Mouse (Mus musculus): ENCODE results near the gene Meltf.

Gene Meltf

DNA sequence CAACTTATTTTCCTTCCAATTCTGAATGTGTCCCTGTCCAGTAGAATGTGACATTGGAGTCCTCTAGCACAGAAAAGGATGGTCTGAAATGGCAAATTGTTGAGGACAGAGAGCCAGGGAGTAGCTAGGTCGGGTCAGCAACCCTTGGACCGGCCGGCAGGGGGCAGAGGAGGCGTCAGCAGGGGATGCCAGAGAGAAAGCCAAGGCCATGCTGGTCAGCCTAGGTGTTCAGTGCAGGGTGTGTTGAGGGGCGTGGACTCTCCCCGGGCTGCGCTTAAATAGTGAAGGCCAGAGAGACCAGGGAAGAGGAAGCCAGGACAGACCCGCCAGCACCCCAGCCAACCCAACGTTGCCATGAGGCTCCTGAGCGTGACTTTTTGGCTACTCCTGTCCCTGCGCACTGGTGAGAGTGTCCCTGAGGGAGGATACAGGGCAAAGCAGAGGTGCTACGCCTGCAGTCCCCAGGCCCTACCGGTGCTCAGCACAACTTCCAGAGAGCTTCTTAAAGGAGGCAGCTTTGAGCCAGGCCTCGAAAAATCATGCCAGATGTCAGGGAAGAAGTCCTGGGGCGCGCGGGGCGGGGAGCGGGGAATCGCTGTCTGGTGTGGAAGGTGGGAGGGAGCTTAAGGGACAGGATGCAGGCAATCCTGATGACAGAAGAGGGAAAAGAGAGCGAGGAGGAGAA lies at the start of gene Meltf:
Gene Meltf (plus strand): TSS at position 238 of the 685 bp plus-strand sequence.
- peak in 1 of 2 experiments; percentile 74 for DNase-seq (ENCODE audit: low spot score in 2 of 2)

DNA sequence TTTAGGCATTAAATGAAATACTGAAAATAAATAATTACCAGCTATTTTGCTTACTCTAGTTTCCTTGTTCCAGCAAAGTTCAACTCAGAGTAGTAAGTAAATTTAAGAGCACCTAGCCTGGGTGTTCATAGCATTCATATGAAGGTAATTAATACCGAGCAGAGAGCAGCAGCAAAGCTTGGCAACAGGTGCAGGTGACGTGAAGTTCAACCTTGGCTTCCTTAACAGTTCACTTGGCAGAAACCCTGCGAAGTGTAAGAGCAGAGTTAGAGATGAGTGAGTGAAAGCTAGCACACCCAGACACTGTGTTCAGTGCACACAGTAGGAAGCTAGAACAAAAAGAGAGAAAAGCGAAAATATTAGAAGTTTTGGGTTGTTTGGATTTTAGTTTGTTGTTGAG lies 47.9 kb upstream of the Meltf start:
- no peak for DNase-seq (ENCODE audit: low spot score in 2 of 2)

DNA sequence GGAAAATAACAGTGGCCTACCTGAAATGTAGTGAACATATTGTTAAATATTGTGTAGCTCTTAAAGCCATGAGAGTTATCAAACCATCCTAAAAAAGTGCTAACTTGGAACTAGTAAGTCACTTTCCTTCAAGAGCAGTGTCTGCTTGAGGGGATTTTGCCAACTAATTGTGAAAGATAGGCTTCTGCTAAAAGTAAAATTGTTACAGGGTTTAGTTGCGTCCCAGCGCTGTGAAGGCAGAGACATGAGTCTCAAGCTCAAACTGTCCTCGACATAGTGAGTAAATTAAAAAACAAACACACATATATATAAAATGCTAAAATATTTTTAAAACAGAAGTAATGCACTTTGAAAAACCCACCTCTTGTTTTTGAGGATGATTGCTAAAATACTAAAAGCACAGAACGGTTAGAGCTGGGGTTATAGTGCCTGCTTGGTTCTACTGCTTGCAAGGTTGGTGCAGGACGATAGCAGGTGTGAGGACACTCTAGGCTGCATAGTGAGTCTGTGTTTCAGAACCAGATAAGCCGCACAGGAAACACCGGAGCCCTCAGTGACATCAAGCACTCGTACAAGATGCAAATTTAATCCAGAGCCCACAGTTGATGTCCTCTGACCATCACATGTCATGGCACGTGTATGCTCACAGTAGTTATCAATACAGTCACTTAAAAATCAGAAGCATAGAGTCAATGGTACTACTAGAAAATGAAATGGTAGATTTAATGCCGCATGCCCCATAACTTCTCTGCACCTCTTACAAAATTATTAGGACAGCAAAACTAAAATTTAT lies 45.8 kb upstream of the Meltf start:
- DNase-seq (ENCODE audit: low spot score in 2 of 2), result no peak

DNA sequence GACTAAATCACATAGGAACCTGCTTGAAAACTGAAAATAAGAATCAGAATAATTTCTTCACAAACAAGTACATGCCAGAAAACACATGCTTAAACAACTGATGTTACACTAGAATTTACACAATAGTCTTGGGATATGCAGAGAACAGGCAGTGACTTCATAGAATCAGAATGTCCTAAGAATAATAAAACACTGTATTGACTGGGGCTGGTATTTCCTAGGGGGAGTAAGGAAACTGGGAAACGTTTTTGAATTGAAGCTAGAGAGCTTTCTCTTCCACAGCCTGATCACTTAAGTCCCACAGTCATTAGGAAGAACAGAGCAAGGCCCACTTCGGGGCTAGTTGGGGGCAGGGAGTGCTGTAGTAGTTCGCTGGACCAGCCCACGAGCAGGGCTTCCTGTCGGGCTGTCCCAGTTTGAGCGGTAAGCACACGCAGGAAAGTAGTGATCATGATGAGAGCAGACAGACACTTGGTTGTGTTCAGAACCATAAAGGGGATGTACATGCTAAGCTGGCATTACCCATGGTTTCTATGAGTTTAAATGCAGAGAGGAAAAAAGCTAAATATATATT lies 44.5 kb upstream of the Meltf start:
- no peak for DNase-seq (ENCODE audit: low spot score in 2 of 2)

DNA sequence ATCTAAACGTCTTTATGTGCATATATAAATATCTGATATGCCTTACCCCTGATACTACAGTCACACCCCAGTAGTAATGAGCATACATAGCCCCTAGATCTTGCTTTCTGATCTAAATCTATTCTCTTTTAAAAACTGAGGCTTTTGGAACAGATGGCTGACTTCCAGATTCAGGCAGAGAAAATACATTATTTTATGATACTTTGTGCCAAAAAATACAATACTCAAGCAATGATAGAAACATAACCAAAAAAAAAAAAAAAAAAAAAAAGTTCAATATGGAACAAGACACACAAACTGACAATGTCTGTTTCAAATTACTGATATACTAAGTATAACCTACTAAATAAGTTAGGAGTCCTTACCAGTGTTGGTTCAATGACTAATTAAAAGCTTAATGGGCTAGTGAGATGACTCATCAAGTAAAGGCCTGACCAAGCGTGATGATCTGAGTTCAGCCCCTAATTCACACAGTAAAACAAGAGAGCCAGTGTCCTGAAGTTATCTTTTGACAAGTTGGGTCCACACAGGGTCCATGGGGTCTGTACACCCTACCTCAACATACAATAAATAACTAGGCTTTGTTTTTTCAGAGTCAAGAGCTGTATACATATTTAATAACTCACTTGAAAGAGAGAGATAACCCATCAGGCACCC lies 43.8 kb upstream of the Meltf start:
- no peak for DNase-seq (ENCODE audit: low spot score in 2 of 2)

DNA sequence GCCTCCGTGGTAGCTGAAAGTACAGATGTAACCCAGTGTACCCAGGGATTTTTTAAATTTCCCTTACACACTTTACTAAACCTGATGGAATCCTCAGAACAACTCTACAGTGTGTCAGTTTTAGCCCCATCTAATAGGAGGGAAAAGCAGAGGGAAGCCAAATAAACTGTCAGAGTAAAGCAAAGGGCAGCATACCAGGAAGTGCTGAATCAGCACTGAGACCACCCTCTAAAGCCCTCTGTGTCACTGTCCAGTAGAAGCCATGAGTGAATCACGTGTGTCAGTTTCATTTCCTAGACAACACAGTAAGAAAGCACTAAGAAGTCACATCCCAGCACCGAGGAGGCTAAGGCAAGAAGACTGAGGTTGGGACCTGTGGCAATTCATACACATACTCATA lies 41.2 kb upstream of the Meltf start:
- DNase-seq (ENCODE audit: low spot score in 2 of 2), result no peak

DNA sequence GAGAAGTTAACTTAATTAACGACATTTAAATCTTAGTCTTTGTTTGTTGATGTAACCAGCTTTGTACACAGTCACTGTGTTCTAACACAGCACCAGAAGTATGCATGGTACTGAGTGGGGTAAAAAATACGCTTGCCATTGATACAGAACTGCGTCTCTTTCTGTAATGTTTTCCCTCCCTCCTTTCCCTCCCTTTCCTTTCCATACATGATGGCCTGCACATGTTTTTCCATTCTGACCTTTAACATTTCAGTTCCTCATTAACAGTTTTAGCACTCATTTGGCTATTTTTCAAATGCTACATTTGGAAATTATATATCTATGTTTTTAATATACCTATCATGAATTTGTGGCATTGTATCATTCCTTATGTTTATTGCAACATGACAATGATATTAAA lies 34.4 kb upstream of the Meltf start:
- no peak for DNase-seq (ENCODE audit: low spot score in 2 of 2)

DNA sequence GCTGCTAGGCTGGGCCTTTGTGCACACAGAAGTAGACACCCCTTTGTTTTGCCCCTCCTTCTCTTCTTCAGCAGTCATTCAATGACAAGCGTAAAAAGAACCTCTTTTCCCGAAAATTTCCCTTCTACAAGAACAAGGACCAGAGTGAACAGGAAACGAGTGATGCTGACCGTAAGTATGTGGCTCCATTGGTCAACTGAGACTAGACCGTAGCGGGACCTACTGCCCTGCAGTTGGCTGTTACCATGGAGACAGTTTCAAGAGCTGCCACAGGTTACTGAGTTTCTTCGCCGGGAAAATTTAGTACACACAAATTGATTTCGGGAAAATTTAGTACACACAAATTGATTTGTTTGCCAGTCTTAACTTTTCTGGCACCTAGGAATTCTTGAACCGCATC lies 31.8 kb upstream of the Meltf start:
- no peak for DNase-seq (ENCODE audit: low spot score in 2 of 2)

DNA sequence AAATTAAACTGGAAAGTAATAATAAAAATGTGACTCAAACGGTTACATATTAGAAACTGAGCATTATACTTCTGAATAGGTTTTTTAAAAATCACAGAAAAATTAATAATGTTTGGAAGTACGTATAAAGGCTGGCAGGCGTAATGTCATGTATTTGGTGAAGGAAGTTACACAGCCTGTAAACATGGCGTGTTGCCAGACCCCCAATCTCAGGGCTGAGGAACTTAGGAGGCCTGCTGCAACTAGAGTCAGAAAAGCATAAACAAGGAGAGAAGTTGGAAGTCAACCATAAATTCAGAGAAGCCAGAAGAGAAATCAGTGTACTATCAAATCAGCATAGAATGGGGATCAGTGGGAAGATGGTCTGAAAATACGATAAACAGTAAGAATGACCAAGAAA lies 14.7 kb upstream of the Meltf start:
- no peak for DNase-seq (ENCODE audit: low spot score in 2 of 2)

DNA sequence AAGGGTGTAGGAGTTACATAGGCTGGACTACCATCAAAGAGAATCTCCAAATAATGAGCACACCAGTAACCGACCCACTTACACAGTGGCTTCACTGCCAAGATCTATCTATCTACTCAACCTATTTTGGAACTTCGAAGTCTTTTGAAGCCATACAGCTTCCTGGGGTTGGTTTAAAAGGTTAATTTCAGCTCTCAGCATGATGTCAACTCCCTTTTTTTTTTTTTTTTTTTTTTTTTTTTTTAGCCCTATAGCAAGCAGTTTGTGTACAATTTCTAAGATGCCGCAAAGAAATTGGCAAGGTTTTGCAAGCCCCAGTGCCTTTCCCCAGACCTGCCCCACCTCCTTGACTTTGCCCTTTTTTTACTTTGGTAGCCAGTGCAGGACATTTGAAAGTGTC lies 13.4 kb upstream of the Meltf start:
- DNase-seq (ENCODE audit: low spot score in 2 of 2), result no peak

DNA sequence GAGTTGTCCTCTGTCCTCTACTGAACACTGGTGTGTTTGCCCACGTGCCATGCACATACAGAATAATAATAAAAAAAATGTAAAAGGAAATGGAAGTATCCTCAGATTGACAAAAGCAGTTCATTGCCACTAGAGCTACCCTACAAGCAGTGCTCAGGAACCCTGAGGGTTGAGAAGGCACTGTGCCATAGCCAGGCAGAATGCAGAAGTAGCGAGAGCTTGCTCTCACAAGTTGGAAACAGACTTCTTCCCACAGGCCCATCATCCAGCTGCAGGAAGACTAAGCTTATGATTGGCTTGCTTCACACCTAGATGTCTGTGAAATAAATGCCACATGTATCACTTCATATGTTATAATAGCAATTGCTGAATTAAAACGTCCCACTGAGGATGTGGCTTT lies 11.7 kb upstream of the Meltf start:
- no peak for DNase-seq (ENCODE audit: low spot score in 2 of 2)

DNA sequence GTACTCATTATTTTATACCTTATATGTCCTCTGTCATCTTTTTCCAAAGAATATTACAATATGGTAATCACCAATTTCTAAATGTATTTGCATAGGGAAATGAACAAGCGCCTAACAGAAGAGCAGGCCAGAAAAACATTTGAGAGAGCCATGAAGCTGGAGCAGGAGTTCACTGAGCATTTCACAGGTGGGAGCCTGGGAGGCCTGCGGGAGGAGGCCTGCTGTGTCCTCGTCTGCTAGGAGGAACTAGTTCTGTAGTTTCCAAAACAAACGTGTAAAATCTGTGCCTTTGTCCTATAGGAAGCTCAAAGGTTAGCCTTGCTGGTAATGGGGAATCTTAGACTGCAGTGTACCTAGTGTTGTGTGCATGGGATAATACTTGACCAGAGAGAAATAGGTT lies 10.9 kb upstream of the Meltf start:
- no peak for DNase-seq (ENCODE audit: low spot score in 2 of 2)

DNA sequence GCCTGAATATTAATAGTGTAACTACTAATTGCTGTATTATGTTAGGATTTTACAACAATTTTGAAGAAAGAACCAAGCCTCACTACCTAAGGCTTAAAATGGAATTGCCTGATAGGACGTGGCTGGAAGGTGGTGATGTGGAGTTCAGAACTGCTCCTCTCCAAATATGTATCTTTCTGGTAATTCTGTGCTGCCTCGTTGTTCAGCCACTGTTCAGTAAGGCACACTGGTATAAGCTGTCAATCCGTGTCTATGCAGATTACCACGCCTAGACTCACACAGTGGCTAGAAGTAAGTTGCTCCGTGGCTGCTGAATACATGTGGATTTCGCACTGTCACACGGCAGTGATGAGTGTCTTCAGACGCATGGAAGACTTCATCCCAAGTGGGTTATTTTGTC lies 4.9 kb upstream of the Meltf start:
- peak in 1 of 2 experiments; percentile 22 for DNase-seq (ENCODE audit: low spot score in 2 of 2)

DNA sequence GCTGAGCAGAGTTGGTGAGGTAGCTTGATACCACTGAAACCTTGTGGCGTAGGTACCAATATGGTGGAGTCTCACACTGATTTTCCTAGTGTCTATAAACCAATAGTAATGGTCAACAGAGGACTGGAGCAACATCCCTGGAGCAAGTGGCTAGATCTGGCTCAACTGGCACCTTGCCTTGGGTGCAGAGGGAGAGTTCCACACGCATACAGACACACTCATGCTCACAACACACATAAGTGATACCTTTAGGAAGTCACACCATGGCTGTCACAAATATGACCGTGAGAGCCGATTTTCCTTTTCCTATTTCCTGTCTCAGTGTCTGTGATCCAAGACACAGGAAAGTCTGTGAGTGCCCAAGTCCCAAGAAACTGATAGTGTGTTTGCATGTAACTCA lies 3.2 kb upstream of the Meltf start:
- DNase-seq (ENCODE audit: low spot score in 2 of 2), result no peak

DNA sequence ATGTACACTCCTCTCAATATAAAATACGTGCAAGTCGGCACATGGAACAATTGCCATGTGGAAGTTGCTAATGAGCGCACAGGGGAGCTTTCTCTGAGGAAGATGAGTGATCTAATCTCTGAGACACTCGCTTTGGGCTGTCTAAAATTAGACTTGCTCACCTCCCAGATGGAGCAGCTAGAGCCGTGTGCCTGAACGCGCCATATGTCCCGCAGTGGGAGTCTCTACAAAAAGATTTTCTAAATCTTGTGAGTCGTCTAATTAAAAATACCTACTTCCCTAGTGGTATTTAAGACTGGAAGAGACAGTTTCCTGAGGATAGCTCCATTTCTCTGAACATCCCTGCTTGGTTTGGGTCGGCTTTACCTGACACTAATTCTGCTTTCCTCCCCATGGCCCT lies 2.2 kb upstream of the Meltf start:
- DNase-seq (ENCODE audit: low spot score in 2 of 2), result peak; percentile 83 to 91

DNA sequence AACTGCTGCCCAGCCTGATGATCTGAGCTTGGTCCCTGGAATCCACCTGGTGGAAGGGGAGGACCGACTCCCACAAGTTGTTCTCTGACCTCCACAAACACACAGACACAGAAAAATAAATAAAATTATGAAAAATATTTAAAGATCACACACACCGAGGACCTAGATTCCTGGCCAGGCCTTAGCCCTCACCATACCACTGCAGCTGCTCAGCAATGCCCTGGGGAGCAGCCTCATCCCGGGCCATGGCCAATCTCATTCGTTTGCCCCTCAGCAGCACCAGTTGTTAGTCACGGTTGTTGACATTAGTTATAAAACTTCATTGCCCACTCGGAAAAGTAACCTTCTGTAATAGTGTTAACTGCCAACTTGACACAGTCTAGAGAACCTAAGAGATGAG lies 558 bp upstream of the Meltf start:
- no peak for DNase-seq (ENCODE audit: low spot score in 2 of 2)

DNA sequence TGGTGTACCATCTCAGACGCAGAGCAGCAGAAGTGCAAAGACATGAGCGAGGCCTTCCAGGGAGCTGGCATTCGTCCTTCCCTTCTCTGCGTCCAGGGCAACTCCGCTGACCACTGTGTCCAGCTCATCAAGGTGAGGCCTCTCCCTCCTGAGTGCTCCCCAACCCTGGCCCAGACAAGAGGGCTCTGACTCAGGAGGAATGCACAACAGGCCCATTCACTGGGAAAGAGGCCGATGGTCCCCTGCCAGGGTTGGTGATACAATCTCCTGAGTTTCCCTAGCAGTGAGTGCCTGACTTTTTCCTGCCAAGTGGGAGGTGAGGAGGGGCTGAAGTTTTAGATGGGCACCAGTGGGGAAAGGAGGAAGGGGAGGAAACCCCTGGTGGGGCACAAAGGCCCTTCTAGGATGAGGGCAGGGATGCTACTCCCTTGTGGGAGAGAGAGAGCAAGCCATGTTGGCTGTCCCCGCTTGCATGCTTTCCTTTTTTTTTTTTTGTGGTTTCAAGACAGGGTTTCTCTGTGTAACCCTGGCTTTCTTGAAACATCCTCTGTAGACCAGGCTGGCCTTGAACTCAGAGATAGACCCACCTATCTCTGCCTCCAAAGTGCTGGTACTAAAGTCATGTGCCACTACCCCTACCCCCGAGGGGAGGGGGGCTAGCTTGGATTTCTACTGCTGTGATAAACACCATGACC lies 1.7 kb downstream of the Meltf start:
- DNase-seq (ENCODE audit: low spot score in 2 of 2), result peak in 1 of 2 experiments; percentile 44

DNA sequence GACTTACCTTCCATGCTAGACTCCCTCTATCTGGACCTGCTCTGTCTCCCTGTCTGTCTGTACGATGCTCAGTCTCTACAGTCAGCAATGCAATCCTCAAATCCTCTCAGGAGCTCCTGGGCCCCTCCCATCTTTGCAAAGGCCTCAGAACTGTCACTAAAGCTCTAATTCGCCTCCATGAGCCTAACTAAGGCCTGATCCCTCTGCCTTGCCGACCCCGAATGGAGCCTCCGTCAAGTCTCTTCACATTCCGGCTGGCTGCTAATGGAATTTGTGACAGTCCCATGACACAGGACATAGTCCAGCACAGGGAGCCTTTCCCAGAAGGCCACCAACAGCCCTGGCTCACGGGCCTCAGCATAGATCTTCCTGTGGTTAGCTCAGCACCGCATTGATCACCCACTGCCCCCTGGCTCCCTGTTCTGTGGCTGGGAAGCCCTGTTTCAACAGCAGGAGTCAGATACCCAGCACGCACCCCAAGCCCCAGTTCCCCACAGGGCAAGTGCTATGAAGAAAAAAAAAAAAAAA lies 3.8 kb downstream of the Meltf start:
- peak in 1 of 2 experiments; percentile 19 for DNase-seq (ENCODE audit: low spot score in 2 of 2)

DNA sequence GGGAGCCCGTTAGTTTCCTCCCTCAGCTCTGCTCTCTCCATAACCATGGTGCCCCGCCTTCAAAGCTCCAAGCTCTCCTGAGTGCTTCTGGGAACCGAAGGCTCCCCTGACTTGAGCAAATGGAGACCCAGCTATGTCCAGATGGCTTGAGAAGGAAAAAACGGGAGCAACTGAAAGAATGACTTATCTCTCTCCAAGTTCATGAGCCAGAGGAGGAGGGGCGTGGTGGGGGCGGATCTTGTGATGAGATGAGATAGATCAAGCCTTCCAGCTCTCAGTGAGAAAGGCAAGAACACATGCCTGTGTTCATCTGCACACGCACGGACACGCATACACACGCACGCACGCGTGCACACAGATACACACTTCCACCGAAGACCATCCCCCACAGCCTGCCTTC lies 4.7 kb downstream of the Meltf start:
- peak in 1 of 2 experiments; percentile 21 for DNase-seq (ENCODE audit: low spot score in 2 of 2)

DNA sequence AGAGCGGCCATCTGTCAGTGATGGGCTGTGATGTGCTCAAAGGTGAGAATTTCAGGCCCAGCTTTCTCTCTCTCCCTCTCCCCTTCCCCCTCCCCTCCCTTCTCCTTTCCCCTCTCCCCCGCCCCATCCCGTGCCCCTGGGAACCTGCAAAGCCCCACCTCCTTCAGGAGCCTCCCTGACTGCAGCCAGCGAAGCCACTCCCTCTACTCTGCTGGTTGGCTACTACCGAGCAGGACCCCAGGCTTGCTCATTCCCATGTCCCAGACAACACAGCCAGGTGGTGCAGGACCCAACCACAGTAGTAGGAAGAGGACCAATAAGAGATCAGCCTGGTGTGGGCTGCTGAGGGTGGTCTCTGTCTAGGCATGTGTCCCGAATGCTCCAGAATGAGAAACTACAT lies 5.3 kb downstream of the Meltf start:
- DNase-seq (ENCODE audit: low spot score in 2 of 2), result no peak

DNA sequence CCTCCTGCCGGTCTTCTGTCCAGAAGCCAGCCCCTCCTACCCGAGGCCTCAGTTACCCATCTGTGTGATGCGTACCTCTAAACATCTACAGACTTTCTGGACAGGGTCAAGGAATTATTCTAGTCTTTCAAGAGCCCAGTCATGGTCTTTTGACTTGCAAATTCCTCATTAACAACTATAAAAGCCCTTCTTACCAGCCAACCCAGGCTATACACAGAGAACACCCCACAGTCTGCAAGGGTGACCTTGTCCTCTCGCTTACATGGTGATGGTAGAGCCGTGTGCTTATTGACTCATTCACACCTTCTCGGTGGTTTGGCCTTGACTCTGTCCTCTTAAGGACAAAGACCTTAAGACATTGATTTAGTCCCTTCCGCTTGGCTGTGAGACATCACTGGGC lies 12.3 kb downstream of the Meltf start:
- no peak for DNase-seq (ENCODE audit: low spot score in 2 of 2)
